Mouse (Mus musculus) myocyte (in vitro differentiated cells): ENCODE measurements around the gene Tmem189. TPM values are rescaled to one million over a fixed set of nuclear protein-coding genes. Genes with fewer than 3 reads are reported as not detected.

ENCODE experiments used
- H3K27me3 ChIP-seq: one replicate; pipeline ENCODE4 v1.6.1; 2011; ENCODE audit not compliant: control insufficient read depth, insufficient read depth, insufficient read length
- H3K36me3 ChIP-seq: one replicate; pipeline ENCODE4 v1.6.1; 2011; ENCODE audit not compliant: control insufficient read depth, insufficient read depth
- H3K4me2 ChIP-seq: one replicate; pipeline ENCODE4 v1.6.1; 2011; ENCODE audit warnings: low read depth, control low read depth
- H3K4me3 ChIP-seq: one replicate; pipeline ENCODE4 v1.5.1; 2011; ENCODE audit warnings: mild to moderate bottlenecking, control low read depth, moderate library complexity
- H3K79me2 ChIP-seq: one replicate; pipeline ENCODE4 v1.6.1; 2011; ENCODE audit not compliant: control insufficient read depth, insufficient read depth
- H3ac ChIP-seq: one replicate; pipeline ENCODE4 v1.6.1; 2011; ENCODE audit not compliant: control insufficient read depth, insufficient read length
- CEBPB ChIP-seq: IDR thresholded peaks from 2 replicates; pipeline ENCODE4 v1.6.1; 2011; ENCODE audit warnings: mild to moderate bottlenecking, moderate library complexity; ENCODE audit not compliant: poor library complexity, insufficient read depth, severe bottlenecking
- E2F4 ChIP-seq: IDR thresholded peaks from one replicate; pipeline ENCODE4 v1.6.1; 2011; ENCODE audit warnings: mild to moderate bottlenecking, control low read depth, moderate library complexity; ENCODE audit not compliant: insufficient read depth
- MAX ChIP-seq: IDR thresholded peaks from one replicate; pipeline ENCODE4 v1.6.1; 2011; ENCODE audit warnings: low read depth, mild to moderate bottlenecking, control low read depth
- MYOD1 ChIP-seq, 3 experiments: IDR thresholded peaks; one replicate each; pipeline ENCODE4 v1.6.1; 2011; ENCODE audit warnings: control low read depth in 2 of 3, low read depth in 2 of 3, mild to moderate bottlenecking in 2 of 3, moderate library complexity in 1 of 3; ENCODE audit not compliant: insufficient read length in 2 of 3, control insufficient read depth in 1 of 3
- MYOG ChIP-seq, 3 experiments: IDR thresholded peaks; one replicate each; pipeline ENCODE4 v1.6.1; 2011; ENCODE audit warnings: control low read depth in 2 of 3, low read depth in 2 of 3, mild to moderate bottlenecking in 2 of 3; ENCODE audit not compliant: insufficient read length in 2 of 3, control insufficient read depth in 1 of 3, insufficient read depth in 1 of 3
- POLR2A ChIP-seq: IDR thresholded peaks from one replicate; pipeline ENCODE4 v1.6.1; 2011; ENCODE audit warnings: low read depth, mild to moderate bottlenecking, control low read depth, moderate library complexity; ENCODE audit not compliant: insufficient read length
- POLR2AphosphoS2 ChIP-seq: IDR thresholded peaks from one replicate; pipeline ENCODE4 v1.6.1; 2011; ENCODE audit warnings: low read depth, control low read depth; ENCODE audit not compliant: insufficient read length
- REST ChIP-seq: IDR thresholded peaks from one replicate; pipeline ENCODE4 v1.6.1; 2011; ENCODE audit warnings: mild to moderate bottlenecking, control low read depth, moderate library complexity; ENCODE audit not compliant: insufficient read depth, insufficient read length
- SRF ChIP-seq: IDR thresholded peaks from one replicate; pipeline ENCODE4 v1.6.1; 2011; ENCODE audit warnings: low read depth; ENCODE audit not compliant: control insufficient read depth, insufficient read length
- TCF12 ChIP-seq: IDR thresholded peaks from one replicate; pipeline ENCODE4 v1.6.1; 2011; ENCODE audit warnings: mild to moderate bottlenecking, control low read depth; ENCODE audit not compliant: poor library complexity, insufficient read depth, severe bottlenecking
- TCF3 ChIP-seq: IDR thresholded peaks from one replicate; pipeline ENCODE4 v1.6.1; 2011; ENCODE audit warnings: low read depth, control low read depth; ENCODE audit not compliant: insufficient read length
- USF1 ChIP-seq: IDR thresholded peaks from one replicate; pipeline ENCODE4 v1.6.1; 2011; ENCODE audit warnings: low read depth, mild to moderate bottlenecking, control low read depth, moderate library complexity
- polyA plus RNA-seq: library from polyadenylated mRNA; unstranded; fragments of >200 nt; fragmentation: generic; extraction: Trizol; gene quantifications from one replicate; pipeline ENCODE4 v1.2.1, GENCODE M21; 2012; ENCODE audit warnings: missing spikeins

Tmem189 gene
- polyA plus RNA-seq, 1 experiment = 91.9 TPM

DNA sequence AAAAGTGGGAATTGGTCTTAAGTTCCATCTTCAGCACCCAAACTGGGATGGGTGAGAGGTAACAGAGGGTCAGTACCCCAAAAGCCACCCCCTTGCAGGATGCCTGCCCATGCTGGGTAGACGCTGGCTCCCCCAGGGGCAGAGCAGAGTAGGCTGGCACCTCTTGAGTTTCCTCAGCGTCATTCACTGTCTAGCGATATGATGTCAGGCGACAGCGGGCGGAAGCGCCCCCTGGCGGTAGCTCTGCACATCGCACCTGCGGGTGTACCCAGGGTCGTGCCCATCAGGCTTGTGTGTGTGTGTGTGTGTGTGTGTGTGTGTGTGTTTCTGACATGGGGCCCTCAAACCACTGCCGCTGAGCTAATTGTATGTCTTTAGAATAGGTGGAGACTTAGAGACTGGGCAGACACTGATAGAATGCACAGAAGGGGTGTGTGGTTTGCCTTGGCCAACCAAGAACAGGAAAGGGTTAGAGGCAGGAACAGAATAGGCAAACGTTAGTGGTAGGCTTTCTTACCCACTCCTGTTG, 9.7 kb downstream of the Tmem189 start:
- Histone ChIP-seq H3K4me2 (no peak overlapping the region), H3ac (no peak overlapping the region), H3K27me3 (no peaks in the 10 kb centered on the region), H3K4me3 (no peak overlapping the region), H3K36me3 (no peaks in the 10 kb centered on the region), H3K79me2 (no peaks in the 10 kb centered on the region)
- TF ChIP-seq TCF3 (no peak), MAX (no peak), CEBPB (no peak), MYOG (IDR thresholded peaks at IDR 0.05; ENCODE audit: control insufficient read depth in 1 of 3, insufficient read depth in 1 of 3, insufficient read length in 2 of 3, low read depth in 2 of 3) (peak in 1 of 3 experiments; percentile 42), TCF12 (no peak), E2F4 (no peak), POLR2AphosphoS2 (peak; percentile 58), SRF (no peak), REST (no peak), USF1 (no peak), MYOD1 (IDR thresholded peaks at IDR 0.05; ENCODE audit: control insufficient read depth in 1 of 3, insufficient read length in 2 of 3, low read depth in 2 of 3) (peak in 2 of 3 experiments; percentile 50 to 65), POLR2A (no peak)

DNA sequence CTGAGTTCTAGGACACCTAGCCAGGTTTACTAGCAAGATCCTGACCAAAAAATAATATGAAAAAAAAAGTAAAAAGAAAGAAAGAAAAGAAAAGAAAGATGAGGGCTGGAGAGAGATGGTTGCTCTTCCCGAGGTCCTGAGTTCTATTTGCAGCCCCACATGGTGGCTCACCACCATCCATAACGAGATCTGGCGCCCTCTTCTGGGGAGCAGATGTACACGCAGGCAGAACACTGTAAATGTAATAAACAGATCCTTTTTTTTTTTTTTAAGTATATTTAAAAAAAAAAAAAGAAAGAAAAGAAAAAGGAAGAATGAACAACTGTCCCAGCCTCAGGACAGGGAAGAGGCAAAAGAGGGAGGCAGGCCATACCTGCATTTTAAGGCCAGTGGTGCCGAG, 11.0 kb downstream of the Tmem189 start:
- no peak overlapping the region for H3K4me3 ChIP-seq
- TF ChIP-seq TCF12 = no peak
- no peak overlapping the region for H3K4me2 ChIP-seq
- no peaks in the 10 kb centered on the region for H3K79me2 ChIP-seq
- no peaks in the 10 kb centered on the region for H3K27me3 ChIP-seq
- no peaks in the 10 kb centered on the region for H3K36me3 ChIP-seq
- no peak overlapping the region for H3ac ChIP-seq

DNA sequence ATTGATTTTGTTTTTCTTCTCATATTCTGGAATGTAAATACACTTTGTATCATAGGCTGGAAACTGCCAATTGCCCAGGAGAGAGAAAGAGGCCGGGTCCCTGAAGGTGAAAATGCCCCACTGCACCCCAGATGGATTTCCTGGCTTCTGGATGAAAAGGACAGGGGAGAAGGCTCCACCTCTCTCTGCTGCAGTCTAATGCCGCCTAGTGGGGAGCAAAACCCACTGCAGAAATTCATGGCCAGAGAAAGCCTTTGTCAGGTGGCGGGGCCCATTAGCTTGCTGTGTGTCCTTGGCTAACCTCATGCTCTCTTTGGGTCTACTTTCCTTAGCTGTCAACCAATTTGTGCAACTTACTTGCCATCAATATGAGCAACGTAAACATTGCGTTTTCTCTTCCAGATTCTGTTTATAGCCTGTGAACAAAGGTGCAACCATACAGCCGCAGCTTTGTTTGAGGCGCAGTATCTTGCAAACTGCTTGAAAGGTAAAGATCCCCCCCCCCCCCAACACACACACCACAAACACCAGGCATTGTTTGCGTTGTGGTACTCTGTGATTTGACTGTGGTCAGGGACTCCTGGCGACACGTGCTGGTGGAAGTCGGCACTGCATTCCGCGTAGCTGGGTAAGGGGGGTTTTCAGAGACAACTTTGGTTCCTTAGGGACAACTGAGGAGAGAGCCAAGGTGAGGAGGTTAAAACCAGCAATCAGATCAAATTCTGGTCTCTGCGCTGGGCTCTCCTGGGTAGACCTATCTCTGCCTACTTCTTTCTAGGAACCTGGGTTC, 14.3 kb downstream of the Tmem189 start:
- Histone ChIP-seq H3K4me2 (no peak overlapping the region), H3K79me2 (no peaks in the 10 kb centered on the region), H3ac (no peak overlapping the region), H3K36me3 (no peaks in the 10 kb centered on the region), H3K4me3 (no peak overlapping the region), H3K27me3 (no peaks in the 10 kb centered on the region)
- TF ChIP-seq TCF3 (no peak), MYOG (IDR thresholded peaks at IDR 0.05; ENCODE audit: control insufficient read depth in 1 of 3, insufficient read depth in 1 of 3, insufficient read length in 2 of 3, low read depth in 2 of 3) (no peak), CEBPB (no peak), POLR2AphosphoS2 (no peak), E2F4 (no peak), TCF12 (no peak), SRF (no peak), REST (no peak), USF1 (no peak), MYOD1 (IDR thresholded peaks at IDR 0.05; ENCODE audit: control insufficient read depth in 1 of 3, insufficient read length in 2 of 3, low read depth in 2 of 3) (no peak), MAX (no peak), POLR2A (no peak)

DNA sequence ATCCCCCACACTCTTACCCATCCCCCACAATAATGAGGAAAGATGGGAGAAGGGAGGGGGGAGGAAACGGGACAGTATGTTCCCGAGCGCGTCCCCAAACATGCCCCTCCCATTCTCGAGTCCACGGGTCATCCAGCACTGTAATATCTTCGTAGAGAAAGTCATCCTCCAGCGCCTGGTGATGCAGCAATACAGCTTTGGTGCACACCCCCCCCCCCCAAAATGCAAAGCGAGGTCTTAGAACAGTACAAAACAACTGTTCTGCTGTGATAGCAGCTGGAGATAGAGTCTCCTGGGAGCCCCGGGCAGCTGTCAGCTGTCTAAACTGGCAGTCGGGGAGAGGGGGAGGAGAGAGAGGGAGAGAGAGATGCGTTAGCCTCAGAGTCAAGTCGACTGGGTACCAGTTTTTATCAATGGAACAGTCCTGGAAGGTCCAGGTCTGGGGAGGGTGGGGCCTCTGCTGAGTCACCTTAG, 17.4 kb downstream of the Tmem189 start:
- Histone ChIP-seq H3ac (no peak overlapping the region), H3K79me2 (no peaks in the 10 kb centered on the region), H3K4me3 (no peak overlapping the region), H3K36me3 (no peaks in the 10 kb centered on the region), H3K27me3 (no peaks in the 10 kb centered on the region), H3K4me2 (peak overlapping the region; percentile 46)
- TF ChIP-seq CEBPB (no peak), POLR2AphosphoS2 (no peak), MYOD1 (IDR thresholded peaks at IDR 0.05; ENCODE audit: control insufficient read depth in 1 of 3, insufficient read length in 2 of 3, low read depth in 2 of 3) (peak; percentile 86 to 91 (median 86)), SRF (no peak), REST (no peak), TCF3 (peak; percentile 84), MAX (no peak), MYOG (IDR thresholded peaks at IDR 0.05; ENCODE audit: control insufficient read depth in 1 of 3, insufficient read depth in 1 of 3, insufficient read length in 2 of 3, low read depth in 2 of 3) (peak; percentile 61 to 90 (median 90)), USF1 (no peak), TCF12 (peak; percentile 96), E2F4 (no peak), POLR2A (no peak)

DNA sequence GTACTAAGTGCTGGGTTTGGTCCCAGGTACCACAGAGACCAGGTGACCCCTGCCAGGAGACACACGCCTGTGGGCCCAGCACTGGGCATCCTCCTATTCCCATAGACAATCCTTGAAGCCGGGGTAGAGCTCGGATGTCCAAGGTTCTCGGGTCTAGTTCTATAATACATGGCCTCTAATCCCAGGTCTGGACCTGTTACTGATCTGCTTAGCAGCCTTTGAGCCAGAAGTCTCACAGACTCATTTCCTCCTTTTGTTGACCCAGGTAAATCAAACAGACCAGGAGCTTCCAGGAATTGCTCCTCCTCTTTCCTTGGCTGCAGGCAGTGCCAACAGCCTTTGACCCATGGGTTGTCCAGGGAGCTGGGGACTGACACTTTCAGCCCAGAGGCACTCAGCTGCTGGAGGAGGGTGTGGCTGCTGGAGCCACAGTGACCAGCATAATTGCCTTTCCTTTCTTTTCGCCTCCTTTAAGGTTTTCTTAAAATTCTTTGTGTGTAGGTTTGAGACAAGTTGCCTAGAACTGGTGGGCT, 18.5 kb downstream of the Tmem189 start:
- no peak overlapping the region for H3K4me3 ChIP-seq
- no peaks in the 10 kb centered on the region for H3K79me2 ChIP-seq
- H3K36me3 ChIP-seq = no peaks in the 10 kb centered on the region
- peak overlapping the region; percentile 46 for H3K4me2 ChIP-seq
- no peak overlapping the region for H3ac ChIP-seq
- H3K27me3 ChIP-seq = no peaks in the 10 kb centered on the region
- TF ChIP-seq E2F4 (no peak), POLR2A (no peak), USF1 (no peak), POLR2AphosphoS2 (no peak), MAX (no peak), TCF3 (no peak), MYOG (IDR thresholded peaks at IDR 0.05; ENCODE audit: control insufficient read depth in 1 of 3, insufficient read depth in 1 of 3, insufficient read length in 2 of 3, low read depth in 2 of 3) (peak in 1 of 3 experiments; percentile 40), CEBPB (no peak), MYOD1 (IDR thresholded peaks at IDR 0.05; ENCODE audit: control insufficient read depth in 1 of 3, insufficient read length in 2 of 3, low read depth in 2 of 3) (peak in 1 of 3 experiments; percentile 22), SRF (no peak), TCF12 (no peak)
